Mouse (Mus musculus) kidney, adult 9 months (tissue): ENCODE data around the gene C1galt1.
A peak's percentile ranks its signal among the peaks of the same experiment; 100 is the strongest.

ENCODE experiments used
- DNase-seq: peaks from one replicate; pipeline ENCODE4 v3.0.0; 2022

The C1galt1 gene

DNA sequence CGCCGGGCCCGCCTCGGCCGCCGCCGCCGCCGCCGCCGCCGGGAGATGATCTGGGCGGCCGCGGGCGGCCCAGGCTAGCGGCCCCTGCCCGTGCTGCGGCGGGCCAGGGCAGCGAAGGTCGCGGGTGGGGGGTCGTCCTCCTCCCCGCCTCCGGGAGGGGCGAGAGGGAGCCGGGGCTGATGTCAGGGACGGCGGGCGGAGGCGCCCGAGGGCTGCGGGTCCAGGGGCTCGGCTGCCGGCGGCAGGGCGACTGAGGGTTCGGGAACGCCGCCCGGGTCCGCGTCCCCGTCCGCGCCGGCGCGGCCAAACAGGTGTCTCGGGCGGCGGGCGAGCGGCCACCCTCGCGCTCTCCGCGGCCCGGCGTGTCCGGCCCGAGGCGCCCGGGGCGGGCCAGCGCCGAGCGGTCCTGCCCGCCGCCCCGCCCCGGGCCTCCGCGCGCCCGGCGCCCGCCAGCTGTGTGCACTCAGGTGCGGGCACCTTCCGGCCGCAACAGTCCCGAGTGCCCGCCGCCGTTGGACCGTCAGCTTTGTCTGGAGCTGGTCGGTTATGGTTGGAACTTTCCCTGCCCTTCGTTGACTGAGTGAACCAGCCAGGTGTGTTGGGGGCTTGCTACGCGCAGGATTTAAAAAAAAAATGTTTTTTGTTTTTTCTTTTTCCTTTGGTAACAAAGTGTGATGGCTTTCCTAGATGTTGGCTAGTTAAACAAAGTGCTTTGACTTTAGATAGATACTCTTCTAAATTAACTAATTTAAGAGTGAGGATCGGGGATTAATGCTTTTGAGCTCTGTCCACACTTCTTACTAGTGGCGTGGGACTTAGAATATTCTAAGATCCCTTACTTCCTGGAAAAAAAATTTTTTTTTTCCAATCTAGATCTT lies at the start of gene C1galt1:
TSS of gene C1galt1 (plus strand) at position 41 of the 878 bp plus-strand sequence.
- peak; percentile 66 for DNase-seq

DNA sequence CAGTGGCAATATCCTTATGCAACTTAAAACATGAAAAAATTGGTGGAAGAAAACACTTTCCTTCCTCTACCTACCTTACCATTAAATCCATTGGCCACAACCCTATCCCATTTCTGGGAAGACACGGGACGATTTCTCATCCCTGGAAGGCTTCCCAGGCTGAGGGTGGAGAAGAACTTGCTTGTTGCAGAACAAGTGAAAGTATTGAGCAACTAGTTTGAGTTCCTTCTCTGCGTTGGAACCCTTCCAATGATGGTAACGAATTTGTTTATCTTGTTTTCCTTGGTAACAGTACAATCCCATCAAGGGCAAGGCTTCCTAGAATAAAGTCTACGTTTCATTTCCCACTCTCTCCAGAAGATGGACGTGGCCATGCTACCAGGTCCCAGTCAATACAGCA lies 44.7 kb upstream of the C1galt1 start:
- peak; percentile 6 for DNase-seq

DNA sequence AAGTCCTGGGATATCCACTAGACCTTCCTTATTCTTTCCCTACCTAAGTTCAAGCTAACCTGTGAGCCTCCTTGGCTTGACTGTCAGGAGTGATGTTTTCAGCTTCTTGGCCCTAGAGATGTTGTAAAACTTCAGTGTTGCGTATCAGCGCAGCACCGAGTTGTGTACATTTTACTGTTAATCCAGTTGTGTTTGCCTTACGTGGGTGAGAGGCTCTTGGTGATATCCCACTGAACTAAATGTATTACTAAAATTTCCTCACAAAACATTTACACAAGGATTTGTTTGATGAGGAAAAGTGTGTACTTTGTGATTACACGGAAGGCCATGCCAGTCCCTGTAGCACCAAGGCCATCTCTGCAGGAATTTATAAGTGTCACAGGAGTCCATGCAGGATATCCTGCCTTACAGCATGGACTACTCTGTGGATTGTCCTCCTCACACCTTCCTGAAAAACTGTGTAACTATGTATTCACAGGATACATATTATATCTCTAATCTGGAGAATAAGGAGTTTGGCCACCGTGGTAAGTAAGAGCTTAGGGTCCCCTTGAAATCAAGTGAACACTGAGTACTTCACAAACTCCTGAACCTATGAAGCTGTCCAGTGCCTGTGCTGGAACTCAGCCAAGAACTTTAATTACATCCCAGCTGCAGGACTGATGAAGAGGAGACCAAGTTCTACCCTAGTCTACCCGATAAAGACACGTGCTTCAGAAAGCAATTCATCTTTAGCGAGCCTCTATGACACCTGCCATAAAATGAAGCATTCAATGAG lies 40.7 kb upstream of the C1galt1 start:
- DNase-seq = no peak

DNA sequence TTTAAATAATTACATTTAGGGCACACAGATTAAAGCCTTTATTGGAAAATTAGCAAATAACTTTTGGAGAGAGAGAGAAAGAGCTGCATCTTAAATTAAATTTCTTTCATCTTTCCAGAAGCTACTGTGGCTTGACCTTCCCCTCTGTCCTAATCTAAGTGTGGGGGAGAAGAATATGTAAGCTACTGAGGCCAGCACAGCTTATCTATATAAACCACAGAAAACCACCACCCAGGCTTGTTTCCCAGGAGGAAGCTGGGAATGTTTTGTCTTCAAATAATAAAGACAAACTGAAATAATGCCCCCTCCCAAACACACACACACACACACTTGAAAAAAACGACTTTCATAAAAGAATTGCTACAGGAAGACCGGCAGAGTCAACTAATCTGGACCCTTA lies 30.5 kb upstream of the C1galt1 start:
- no peak for DNase-seq

DNA sequence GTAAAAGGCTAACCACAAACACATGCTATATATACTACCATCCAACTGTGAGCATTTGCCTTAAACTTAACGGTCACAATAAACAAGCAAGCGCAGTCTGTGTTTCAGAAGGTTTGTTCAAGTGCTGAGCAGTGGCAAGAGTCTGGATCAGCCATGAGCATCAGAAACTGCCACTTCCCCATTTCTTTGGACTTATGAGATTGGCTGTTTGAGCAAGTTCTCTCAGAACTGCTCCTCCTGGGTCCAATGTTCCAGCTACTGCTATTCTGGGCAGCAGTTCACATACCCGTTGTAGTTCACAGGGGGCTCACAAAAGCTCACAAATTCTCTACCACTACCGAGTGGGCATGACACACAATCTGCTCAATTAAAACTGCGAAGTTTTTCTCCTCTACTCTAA lies 28.4 kb upstream of the C1galt1 start:
- no peak for DNase-seq

DNA sequence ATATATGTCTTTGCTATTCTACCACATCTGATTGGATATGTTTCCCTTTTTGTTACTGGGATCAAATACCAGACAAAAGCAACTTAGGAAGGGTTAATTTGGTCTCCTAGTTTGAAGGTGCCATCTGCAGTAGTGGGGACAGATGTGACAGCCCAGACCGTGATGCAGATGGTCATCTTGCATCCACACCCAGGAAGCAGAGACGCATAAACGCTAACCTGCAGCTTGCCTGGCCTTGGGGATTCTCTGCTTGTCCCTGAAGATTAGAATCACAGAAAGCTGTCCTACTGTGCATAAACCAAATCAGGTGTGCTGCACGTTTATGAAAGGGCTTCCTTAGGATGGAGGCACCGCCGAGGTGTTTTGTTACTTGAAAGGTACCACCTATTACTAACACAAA lies 22.0 kb upstream of the C1galt1 start:
- no peak for DNase-seq

DNA sequence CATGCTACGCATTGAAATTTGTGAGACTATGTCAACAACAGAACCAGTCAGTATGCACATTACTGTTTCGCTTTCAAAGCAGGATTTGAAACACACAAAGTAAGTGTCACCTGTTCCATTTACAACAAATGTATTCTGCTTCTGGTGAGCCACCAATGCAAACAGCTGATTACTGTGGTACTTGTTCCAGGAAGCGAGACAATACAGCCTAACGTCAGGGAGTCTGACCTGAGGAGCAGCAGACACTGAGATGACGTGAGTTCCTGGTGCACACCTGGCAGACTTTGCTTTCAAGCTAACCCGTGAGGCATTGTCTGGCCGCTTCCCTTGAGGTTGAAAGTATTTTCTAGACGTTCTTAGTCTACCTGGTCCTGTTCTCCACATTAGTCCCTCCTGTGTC lies 13.8 kb upstream of the C1galt1 start:
- no peak for DNase-seq

DNA sequence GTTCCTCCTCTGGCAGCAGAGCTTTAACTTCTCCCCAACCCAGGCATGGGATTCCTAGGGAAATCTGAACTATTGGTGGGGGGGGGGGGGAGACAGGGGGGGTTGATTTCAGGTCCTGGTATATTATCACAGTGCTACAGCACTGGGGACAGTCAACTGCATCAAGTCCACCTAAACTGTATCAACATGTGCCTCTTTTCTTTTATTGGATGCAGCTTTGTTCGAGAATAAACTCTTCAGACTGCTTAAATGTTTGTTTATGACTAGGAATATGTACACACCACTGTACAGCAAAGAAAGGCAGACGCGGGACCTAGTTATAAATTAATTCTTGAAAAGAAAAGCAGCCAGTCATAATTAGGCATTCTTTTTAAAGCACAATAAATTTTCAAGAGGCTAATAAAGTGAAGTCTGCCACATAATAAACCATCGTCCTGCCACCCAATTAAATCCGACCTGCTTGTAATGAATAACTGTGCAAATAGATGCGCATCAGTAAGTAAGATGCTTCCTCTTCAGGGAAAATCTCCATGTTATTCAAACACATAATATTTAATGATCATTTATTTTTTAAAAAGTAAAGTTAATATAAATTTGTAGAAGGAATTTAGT lies 12.0 kb upstream of the C1galt1 start:
- DNase-seq = no peak

DNA sequence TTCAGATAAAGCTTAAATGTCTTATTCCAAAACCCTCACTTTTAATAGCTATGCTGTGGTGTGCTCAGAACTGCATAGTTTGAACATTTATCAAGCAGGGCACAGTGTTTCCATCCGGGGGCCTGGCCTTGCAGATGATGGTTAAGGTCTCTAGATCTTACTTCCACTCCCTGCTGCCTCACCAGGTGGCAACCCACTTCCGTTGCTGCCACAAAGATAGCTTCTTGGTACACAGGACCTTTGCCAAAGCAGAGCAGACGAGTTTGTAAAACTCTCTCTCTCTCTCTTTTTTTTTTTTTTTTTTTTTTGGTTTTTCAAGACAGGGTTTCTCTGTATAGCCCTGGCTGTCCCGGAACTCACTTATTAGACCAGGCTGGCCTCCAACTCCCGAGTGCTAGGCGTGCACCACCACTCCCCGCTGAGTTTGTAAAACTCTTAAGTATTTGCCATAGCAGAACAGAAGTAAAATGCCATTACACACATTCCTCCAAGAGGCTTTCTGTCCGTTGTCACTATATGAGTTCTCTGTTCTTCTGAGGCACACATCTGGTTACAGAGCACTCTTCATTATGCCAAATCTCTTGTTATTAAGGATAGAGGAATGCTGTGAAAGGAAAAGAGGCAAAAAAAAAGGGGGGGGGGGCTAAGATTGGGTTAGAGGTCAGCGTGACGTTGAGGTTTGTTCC lies 773 bp upstream of the C1galt1 start:
- no peak for DNase-seq

DNA sequence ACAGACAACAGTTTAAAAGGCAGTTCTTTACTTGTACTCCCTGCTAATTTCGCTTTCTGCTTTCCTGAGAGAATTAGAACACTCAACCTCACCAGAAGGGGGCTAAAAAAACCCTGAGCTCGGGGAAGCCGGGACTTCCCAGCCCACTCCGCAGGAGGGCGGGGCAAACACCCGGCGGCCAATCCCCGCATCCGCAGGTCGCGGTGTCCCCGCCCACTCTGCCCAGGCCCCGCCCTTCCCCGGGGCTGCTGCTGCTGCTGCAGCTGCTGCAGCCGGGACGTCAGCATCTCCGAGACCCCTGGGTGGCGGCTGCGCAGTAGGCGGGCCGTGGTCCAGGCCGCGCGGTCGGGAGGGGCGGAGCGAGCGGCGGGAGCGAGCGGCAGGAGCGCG lies 235 bp upstream of the C1galt1 start:
- DNase-seq = peak; percentile 98

DNA sequence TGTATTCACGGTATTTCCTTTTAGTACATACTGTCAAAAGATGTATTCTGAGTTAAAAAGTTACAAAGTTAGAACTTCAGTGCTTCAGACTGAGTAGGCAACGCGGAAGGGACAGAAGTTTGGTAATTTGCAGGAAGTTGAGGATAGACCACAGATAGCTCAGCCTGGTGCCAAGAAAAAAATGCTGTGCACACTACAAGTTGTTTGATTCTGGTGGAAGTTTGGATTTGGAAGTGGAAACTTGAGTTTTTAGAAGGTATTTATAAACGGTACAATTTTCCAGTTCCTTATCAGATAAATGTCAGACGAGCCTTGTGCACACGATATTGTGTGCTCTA lies 1.0 kb downstream of the C1galt1 start:
- no peak for DNase-seq

DNA sequence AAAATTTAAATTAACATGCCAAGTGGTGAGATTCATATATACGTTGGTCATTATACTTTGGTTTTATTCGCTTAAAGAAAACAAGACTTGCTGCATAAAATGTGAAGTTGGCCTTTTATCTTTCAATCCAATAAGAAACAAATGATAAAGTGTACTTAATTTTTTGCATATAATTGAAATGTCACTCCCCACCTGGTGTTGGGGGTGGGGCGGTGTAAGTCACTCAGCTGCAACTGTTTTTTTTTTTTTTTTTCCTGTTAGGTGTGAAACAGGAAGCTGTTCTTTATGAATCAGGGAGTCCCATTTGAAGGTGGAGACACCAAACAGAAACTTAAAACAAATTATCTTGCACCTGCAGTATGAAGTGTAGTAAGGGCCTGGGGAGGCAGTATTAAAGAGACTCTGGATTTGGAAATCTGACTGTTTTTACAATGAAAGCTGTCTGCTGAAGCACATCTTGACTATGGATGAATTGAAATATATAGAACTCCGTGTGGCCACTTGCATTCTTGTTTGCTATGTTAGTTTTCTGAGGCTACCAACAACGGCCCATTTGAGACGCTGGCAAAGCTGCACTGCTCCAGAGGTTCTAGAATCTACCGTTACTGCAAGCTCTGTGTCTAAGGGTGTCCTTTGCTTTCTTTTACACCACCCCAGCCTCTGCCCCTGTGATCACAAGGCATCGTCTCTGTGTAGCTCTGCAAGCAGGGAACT lies 2.2 kb downstream of the C1galt1 start:
- no peak for DNase-seq

DNA sequence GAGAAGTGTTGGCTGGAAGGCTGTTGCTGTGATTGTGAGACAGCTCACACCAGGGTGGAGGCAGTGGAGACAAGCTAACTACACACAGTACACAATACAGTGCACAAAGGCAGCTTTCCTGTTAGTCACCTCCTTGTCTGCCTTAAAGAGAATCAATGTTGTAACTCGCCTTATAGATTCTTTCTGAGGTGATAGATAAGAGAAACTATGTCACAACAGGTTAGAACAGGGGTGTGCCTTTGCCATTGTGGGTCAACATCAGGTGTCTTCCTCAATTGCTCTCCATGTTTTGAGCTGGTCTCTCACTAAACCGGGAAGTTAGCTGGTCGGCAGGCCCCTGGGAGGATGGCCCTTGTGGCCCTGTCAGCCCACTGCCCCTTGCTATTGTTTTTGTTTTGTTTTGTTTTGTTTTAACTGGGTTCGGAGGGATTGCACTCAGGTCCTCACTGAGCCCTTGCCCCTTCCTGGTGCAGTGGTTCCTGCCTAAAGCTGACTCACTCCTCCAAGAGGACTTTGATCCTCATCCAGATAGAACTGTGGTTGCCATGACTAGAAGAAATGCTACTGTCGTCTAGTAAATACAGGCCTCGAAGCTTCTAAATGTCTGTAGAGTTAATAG lies 3.4 kb downstream of the C1galt1 start:
- peak; percentile 57 for DNase-seq

DNA sequence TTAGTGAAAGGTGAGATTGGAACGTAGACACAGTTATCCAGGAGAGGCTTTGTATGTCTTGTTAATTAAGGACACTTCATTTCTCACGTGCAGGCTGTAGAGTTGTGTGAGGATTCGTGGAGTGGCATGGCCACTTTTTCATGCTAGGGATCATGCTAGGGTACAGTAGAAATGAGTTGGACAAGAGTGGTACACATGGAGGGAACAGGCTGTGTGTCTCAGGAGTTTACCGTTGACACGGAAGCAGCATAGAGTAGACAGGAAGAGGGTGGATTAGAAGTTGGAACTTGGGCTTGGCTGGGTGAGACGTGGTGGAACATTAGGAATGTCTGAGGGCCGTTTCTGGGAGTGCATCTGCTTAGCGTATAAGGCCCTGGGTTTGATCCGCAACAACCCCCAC lies 4.1 kb downstream of the C1galt1 start:
- no peak for DNase-seq

DNA sequence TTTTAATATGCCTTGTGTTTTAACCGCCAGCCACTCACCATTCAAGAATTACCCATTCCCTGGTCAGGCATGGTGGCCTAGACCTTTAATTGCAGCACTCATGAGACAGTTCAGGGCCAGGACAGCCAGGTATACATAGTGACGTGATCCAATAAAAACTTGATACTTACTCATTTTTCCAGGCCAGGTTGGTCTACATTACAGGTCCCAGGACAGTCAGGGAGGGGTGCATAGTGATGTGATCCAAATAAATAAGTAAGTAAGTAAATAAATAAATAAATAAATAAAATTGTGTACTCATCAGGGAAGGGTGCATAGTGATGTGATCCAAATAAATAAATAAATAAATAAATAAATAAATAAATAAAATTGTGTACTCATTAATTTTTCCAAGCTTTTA lies 6.4 kb downstream of the C1galt1 start:
- no peak for DNase-seq

DNA sequence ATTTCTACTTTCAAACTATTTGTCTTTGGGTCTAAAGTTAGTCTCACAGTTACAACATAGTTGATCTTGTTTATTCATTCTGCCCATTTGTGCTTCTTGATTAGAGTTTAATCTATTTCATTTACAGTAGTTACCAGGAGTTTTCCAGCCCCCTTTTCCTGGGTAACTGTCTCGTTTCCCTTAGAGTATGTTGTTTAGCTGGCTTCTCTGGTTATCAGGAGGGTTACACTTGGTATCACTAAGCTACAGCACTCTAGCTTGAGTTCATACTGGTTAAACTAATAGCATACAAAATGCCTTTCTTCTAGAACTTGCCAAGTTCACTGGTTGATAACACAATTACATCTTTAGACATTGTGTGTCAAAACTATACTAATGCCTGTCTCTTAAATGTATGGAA lies 8.3 kb downstream of the C1galt1 start:
- no peak for DNase-seq

DNA sequence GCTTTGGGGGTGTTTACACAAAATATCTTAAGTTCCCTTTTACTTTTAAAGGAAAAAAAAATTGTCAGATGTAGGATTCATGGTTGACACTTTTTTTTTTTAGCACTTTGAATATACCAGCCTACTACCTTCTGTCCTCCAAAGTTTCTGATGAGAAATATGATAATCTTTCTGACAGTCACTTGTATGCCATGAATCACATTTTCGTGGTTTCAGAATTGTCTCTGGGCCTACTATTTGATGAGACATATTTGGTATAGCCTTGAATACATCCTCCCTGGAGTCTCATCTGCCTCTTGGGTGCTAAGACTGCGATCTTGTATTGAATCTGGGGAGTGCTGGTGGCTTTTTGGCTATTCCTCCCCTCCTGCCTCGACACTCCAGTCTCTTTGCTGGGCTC lies 8.8 kb downstream of the C1galt1 start:
- DNase-seq = no peak

DNA sequence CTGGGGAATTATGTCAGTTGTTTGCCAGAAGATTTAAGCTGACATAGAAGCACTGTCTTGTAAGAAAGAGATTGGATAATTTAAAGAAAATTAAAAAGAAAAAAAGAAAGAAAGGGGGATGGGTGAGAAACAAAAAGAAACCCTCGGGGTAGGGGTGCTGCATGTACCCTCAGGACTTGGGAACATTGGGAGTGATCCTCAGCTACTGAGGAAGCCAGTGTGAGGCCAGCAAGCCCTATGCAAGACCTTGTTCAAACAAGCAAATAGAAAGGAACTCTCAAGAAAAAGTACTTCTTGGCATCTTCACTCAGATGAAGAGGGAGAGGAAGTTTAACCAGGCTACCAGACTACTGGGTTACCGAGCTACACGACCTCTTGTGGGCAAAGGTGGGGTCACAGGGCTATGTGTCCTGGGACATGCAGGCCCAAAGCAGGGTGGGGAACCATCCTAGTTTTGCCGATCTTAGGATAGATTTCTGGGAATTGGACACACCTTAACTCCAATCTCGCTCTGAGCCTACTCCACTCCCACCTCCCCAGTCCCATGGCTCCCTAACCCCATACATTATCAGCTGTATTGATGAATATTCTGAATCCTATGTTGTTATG lies 12.1 kb downstream of the C1galt1 start:
- DNase-seq = no peak

DNA sequence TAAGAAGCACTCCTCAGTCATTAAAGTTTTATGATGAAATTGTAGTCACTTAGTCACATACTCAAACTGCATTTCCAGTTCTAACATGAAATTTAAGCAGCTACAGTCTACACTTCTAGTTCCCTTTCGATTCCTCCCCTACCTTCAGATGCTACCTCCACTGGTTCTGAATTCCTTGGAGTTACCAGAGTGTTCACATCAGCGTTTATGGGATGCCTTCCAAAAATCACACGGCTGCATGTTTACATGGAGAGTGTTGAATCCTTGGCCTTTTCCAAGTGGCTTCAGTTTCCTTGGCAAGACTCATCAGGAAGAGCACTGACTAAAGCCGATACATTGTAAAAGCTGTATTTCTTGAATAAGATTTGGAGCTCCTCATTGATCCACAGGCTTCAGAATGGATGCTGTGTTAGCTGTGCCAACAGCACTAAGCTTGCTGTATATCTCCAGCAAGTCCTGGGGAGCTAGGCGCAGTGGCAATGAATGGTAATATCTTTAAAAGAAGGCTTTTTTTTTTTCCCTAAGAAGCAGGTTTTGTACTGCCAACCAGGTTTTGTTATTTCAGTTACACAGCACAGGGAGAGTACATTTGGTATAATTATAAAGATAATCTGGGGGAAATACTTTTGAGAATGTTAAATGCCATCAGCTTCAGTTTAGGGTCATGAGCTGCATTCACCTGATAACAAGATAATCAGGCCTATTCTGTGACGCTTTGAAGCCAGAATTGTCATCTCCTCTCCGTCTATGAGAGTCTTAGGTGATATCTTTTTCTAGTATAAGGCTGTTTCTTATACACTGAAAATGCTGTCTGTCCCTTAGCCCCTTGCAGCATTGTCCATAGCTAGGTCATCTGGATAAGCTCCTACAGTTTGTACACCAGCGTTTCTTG lies 13.0 kb downstream of the C1galt1 start:
- no peak for DNase-seq

DNA sequence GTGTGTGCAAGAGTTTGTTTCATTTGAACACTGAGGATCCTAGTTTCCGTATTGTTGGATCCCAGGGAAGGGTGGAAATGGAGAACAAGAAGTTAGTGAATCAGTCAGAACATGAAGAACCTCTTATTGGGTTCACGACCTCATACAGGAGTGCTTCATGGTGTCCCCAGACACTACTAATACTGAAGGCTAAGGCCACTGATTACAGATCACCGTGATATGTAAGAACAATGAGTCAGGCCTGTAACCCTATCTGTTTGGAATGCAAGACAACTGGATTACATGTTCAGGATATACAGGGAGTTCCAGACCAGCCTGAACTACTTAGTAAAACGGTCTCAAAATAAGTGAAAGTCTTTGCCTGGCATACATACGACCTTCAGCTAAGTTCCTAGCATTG lies 13.9 kb downstream of the C1galt1 start:
- DNase-seq = no peak

DNA sequence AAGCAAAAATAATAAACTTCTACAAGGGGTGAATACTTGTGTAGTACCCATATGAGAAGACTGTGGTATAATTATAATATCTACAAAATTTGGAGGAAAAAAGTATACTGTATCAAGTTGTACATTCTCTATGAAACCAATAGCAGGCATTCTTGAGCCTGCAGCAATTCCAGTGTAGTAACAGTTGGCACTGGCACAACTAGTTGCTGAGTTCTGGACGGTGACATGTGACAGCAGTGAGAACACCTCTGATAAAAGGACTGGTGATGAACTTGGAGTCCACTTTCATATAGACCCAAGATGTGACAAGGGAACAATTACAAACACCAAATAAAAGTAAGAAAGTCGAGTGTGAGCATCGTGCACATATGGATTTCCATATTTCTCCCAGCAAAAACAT lies 14.5 kb downstream of the C1galt1 start:
- DNase-seq = no peak
